Mouse (Mus musculus) MEL (cell line): ENCODE data around the gene Haus2.
"Not testable (repeated sequence)": the region's sequence is repeated elsewhere in the genome, so short reads cannot be mapped to it uniquely, and the experiment has no call there.

Experiments
- CTCF ChIP-seq, 3 experiments: IDR thresholded peaks in 2 of 3; conservative IDR thresholded peaks in 1 of 3; 2 replicates each; pipeline ENCODE4 v1.5.1; 2011 to 2012; ENCODE audit warnings: low read length in 3 of 3, low read depth in 2 of 3, mild to moderate bottlenecking in 2 of 3, improper control_type of control experiment in 1 of 3, inconsistent platforms in 1 of 3, mixed read lengths in 1 of 3, moderate library complexity in 1 of 3; ENCODE audit not compliant: control insufficient read depth in 1 of 3, insufficient read depth in 1 of 3, poor library complexity in 1 of 3, severe bottlenecking in 1 of 3
- EP300 ChIP-seq, 2 experiments: IDR thresholded peaks; 2 replicates each; pipeline ENCODE4 v1.6.1; 2011; ENCODE audit warnings: improper control_type of control experiment in 2 of 2, low read length in 2 of 2, low read depth in 1 of 2, mild to moderate bottlenecking in 1 of 2
- GATA1 ChIP-seq: IDR thresholded peaks from 2 replicates; pipeline ENCODE4 v1.6.1; 2011; ENCODE audit warnings: low read depth, low read length, improper control_type of control experiment
- MEF2A ChIP-seq: IDR thresholded peaks from 2 replicates; pipeline ENCODE4 v1.6.1; 2014; ENCODE audit warnings: low read depth, mild to moderate bottlenecking, inconsistent platforms, low read length, improper control_type of control experiment; ENCODE audit not compliant: poor library complexity, insufficient replicate concordance, severe bottlenecking; ENCODE audit errors: extremely low read depth
- POLR2A ChIP-seq, 2 experiments: IDR thresholded peaks; 2 replicates each; pipeline ENCODE4 v1.6.1; 2011 to 2012; ENCODE audit warnings: low read length in 2 of 2, mild to moderate bottlenecking in 2 of 2, control low read depth in 1 of 2, improper control_type of control experiment in 1 of 2, low read depth in 1 of 2, moderate library complexity in 1 of 2; ENCODE audit not compliant: control insufficient read depth in 1 of 2, insufficient read depth in 1 of 2, poor library complexity in 1 of 2

DNA sequence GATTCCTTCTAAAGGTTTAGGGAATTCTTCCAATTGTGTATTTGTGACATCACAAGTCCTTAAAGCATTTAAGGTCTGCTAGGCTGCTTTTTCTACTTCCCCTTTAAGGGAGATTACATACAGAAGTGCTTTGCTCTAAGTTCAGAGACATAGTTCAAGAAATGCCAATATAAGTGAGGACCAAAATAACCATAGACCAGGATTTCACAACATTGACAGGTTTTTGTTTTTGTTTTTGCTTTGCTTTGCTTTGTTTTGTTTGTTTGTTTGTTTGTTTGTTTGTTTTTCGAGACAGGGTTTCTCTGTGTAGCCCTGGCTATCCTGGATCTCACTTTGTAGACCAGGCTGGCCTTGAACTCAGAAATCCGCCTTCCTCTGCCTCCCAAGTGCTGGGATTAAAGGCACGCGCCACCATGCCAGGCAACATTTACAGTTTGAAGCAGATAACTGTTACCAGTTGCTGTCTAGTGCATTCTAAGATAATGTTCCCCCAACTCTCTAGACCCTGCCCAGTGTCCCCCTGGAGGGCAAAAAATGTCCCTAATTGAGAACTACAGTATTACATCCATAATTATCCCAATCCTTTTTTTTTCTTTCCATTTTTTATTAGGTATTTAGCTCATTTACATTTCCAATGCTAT is 44.5 kb upstream of the Haus2 start:
- TF ChIP-seq POLR2A (IDR thresholded peaks at IDR 0.05; ENCODE audit: control insufficient read depth in 1 of 2, insufficient read depth in 1 of 2, low read depth in 1 of 2, low read length in 2 of 2, poor library complexity in 1 of 2); MEF2A; CTCF (IDR thresholded peaks at IDR 0.05 in 2 of 3, conservative IDR thresholded peaks at IDR 0.05 in 1 of 3; ENCODE audit: control insufficient read depth in 1 of 3, insufficient read depth in 1 of 3, low read depth in 2 of 3, low read length in 3 of 3, poor library complexity in 1 of 3, severe bottlenecking in 1 of 3): not testable (repeated sequence)
- peak; percentile 51 to 65 for TF ChIP-seq EP300 (IDR thresholded peaks at IDR 0.05; ENCODE audit: low read depth in 1 of 2, low read length in 2 of 2)
- TF ChIP-seq GATA1: peak; percentile 32; the same call in 1 of the 2 replicates
